Mouse (Mus musculus) stomach, postnatal 0 days (tissue): ENCODE data around the gene Prr15. TPM values are rescaled to one million over a fixed set of nuclear protein-coding genes. Genes with fewer than 3 reads are reported as not detected.

Experiments used
- ATAC-seq: fragments of 200-750 bp; cut with Nextera tagmentation; 2 replicates; pipeline ENCODE4 v1.8.0; 2017; ENCODE audit not compliant: low FRiP score, low TSS enrichment
- DNase-seq: peaks from one replicate; pipeline ENCODE4 v3.0.0-alpha.2; 2016; ENCODE audit warnings: low spot score
- H3K27ac ChIP-seq: fragments of 300-500 bp; sonication (generic); replicated peaks from 2 replicates; pipeline ENCODE4 v1.5.1; 2014; ENCODE audit warnings: mild to moderate bottlenecking, control low read depth
- H3K27me3 ChIP-seq: fragments of 300-500 bp; sonication (generic); 2 replicates; pipeline ENCODE4 v1.6.1; 2014; ENCODE audit warnings: low read length; ENCODE audit not compliant: control insufficient read depth, insufficient read depth
- H3K36me3 ChIP-seq: fragments of 300-500 bp; sonication (generic); 2 replicates; pipeline ENCODE4 v1.6.1; 2014; ENCODE audit warnings: low read length, mixed read lengths; ENCODE audit not compliant: control insufficient read depth, insufficient read depth
- H3K4me1 ChIP-seq: fragments of 300-500 bp; sonication (generic); replicated peaks from 2 replicates; pipeline ENCODE4 v1.6.1; 2014; ENCODE audit warnings: antibody characterized with exemption; ENCODE audit not compliant: control insufficient read depth, insufficient read depth
- H3K4me2 ChIP-seq: fragments of 300-500 bp; sonication (generic); replicated peaks from 2 replicates; pipeline ENCODE4 v1.6.1; 2014; ENCODE audit warnings: low read depth, mild to moderate bottlenecking, control low read depth, moderate library complexity
- H3K4me3 ChIP-seq: fragments of 300-500 bp; sonication (generic); 2 replicates; pipeline ENCODE4 v1.5.1; 2014; ENCODE audit warnings: low read depth, low read length, control low read depth
- H3K9ac ChIP-seq: fragments of 300-500 bp; sonication (generic); 2 replicates; pipeline ENCODE4 v1.6.1; 2014; ENCODE audit warnings: mild to moderate bottlenecking, low read length, control low read depth, mixed read lengths
- H3K9me3 ChIP-seq: fragments of 300-500 bp; sonication (generic); 2 replicates; pipeline ENCODE4 v1.6.1; 2016; ENCODE audit warnings: low read length; ENCODE audit not compliant: control insufficient read depth
- CTCF ChIP-seq: IDR thresholded peaks from 2 replicates; pipeline ENCODE4 v1.5.1; 2016; ENCODE audit warnings: antibody characterized with exemption, low read depth, mild to moderate bottlenecking, moderate library complexity
- EP300 ChIP-seq: optimal IDR thresholded peaks from 2 replicates; pipeline ENCODE3; 2016; ENCODE audit warnings: antibody characterized with exemption
- WGBS: fragments of 180-500 bp; shearing (Covaris S2); extraction: QIAGEN DNeasy Blood & Tissue Kit; methylation state at CpG from one replicate; pipeline ENCODE4 v1.1.7; 2014; 5-methylcytosine and 5-hydroxymethylcytosine counted together
- polyA plus RNA-seq: library from polyadenylated mRNA; unstranded; fragments of >200 nt; fragmentation: Nextera tagmentation; extraction: Ambion mirVana; gene quantifications from 2 replicates; pipeline ENCODE4 v1.2.1, GENCODE M21; 2015

Prr15 gene
- polyA plus RNA-seq, 1 experiment from 2014 or later: 8.2 TPM

- no peak for TF ChIP-seq EP300
- no peak for TF ChIP-seq CTCF
- Histone ChIP-seq H3K9ac (no peak overlapping the region), H3K4me2 (no peak overlapping the region), H3K9me3 (no peaks in the 10 kb centered on the region), H3K4me3 (no peak overlapping the region), H3K27me3 (no peaks in the 10 kb centered on the region), H3K4me1 (no peaks in the 10 kb centered on the region), H3K36me3 (no peaks in the 10 kb centered on the region), H3K27ac (no peak overlapping the region)
- ATAC-seq (no peak), DNase-seq (no peak)
- 65% methylated on average over 11 of the region's 11 CpGs for WGBS
These were observed 7.5 kb downstream of the Prr15 start for GRCm38 (mm10) chr6:54333116-54333651.

GRCm38 (mm10) chr6:54333652-54334396 is 8.2 kb downstream of the Prr15 start:
- ATAC-seq: no peak
- DNase-seq: no peak
- TF ChIP-seq CTCF (peak; percentile 23), EP300 (no peak)
- no peaks in the 10 kb centered on the region for H3K27me3 ChIP-seq
- no peak overlapping the region for H3K9ac ChIP-seq
- H3K9me3 ChIP-seq: no peaks in the 10 kb centered on the region
- H3K4me1 ChIP-seq: no peaks in the 10 kb centered on the region
- no peak overlapping the region for H3K4me2 ChIP-seq
- no peaks in the 10 kb centered on the region for H3K36me3 ChIP-seq
- H3K27ac ChIP-seq: no peak overlapping the region
- H3K4me3 ChIP-seq: no peak overlapping the region
- 44% methylated on average over 9 of the region's 9 CpGs for whole genome bisulfite sequencing

GRCm38 (mm10) chr6:54337321-54337720 is 11.7 kb downstream of the Prr15 start:
- Histone ChIP-seq H3K36me3 (no peaks in the 10 kb centered on the region), H3K4me2 (no peak overlapping the region), H3K4me1 (no peaks in the 10 kb centered on the region), H3K27me3 (no peaks in the 10 kb centered on the region), H3K27ac (no peak overlapping the region), H3K9me3 (no peaks in the 10 kb centered on the region), H3K9ac (no peak overlapping the region), H3K4me3 (no peak overlapping the region)
- no peak for DNase-seq
- 84% methylated on average over 6 of the region's 6 CpGs for WGBS
- no peak for ATAC-seq
- TF ChIP-seq CTCF (no peak), EP300 (no peak)

GRCm38 (mm10) chr6:54341133-54341532 is 15.5 kb downstream of the Prr15 start:
- H3K9me3 ChIP-seq: no peaks in the 10 kb centered on the region
- no peak overlapping the region for H3K9ac ChIP-seq
- H3K27me3 ChIP-seq: no peaks in the 10 kb centered on the region
- no peaks in the 10 kb centered on the region for H3K36me3 ChIP-seq
- ATAC-seq: no peak
- H3K4me2 ChIP-seq: no peak overlapping the region
- no peaks in the 10 kb centered on the region for H3K4me1 ChIP-seq
- H3K27ac ChIP-seq: no peak overlapping the region
- no peak overlapping the region for H3K4me3 ChIP-seq
- DNase-seq: no peak
- 91% methylated on average over 5 of the region's 5 CpGs for WGBS
- TF ChIP-seq EP300: no peak
- TF ChIP-seq CTCF: no peak

- 88% methylated on average over 10 of the region's 10 CpGs for WGBS
- H3K36me3 ChIP-seq: no peaks in the 10 kb centered on the region
- DNase-seq (no peak), ATAC-seq (no peak)
- no peak overlapping the region for H3K9ac ChIP-seq
- H3K9me3 ChIP-seq: no peaks in the 10 kb centered on the region
- H3K27ac ChIP-seq: no peak overlapping the region
- no peak overlapping the region for H3K4me2 ChIP-seq
- TF ChIP-seq EP300 (no peak), CTCF (no peak)
- no peaks in the 10 kb centered on the region for H3K27me3 ChIP-seq
- no peaks in the 10 kb centered on the region for H3K4me1 ChIP-seq
- no peak overlapping the region for H3K4me3 ChIP-seq
These were observed 16.6 kb downstream of the Prr15 start for GRCm38 (mm10) chr6:54342223-54342622.

GRCm38 (mm10) chr6:54351860-54352259 is 26.2 kb downstream of the Prr15 start:
- WGBS: 70% methylated on average over 5 of the region's 5 CpGs
- Histone ChIP-seq H3K4me2 (no peak overlapping the region), H3K9ac (no peak overlapping the region), H3K36me3 (no peaks in the 10 kb centered on the region), H3K27me3 (no peaks in the 10 kb centered on the region), H3K4me3 (no peak overlapping the region), H3K27ac (no peak overlapping the region), H3K9me3 (no peaks in the 10 kb centered on the region), H3K4me1 (0 out of 2 replicates have a peak, but pooled peaks cover 4% of the 10 kb centered on the region)
- ATAC-seq (peak; percentile 29; the same call in 1 of the 2 replicates), DNase-seq (no peak)
- no peak for TF ChIP-seq CTCF
- no peak for TF ChIP-seq EP300
